27 mouse cellular contexts compared by ENCODE assay signal in genomic region chr4:136210931-136211330, GRCm38 (mm10). TPM values are rescaled to one million over a fixed set of nuclear protein-coding genes. Genes with fewer than 3 reads are reported as not detected.
DNase-seq lines count a peak whose midpoint lies in the region; TF ChIP-seq lines count a peak whose summit lies in the region.
"Had no signal": no experiment of that assay in that cellular context is flagged by ENCODE, and none has a peak within 500 bp of the region (broad histone marks: within the 10 kb centered on the region; RNA-seq: fewer than 3 reads in every experiment).

No protein-coding gene starts in this region.

- no peaks in the 10 kb centered on the region for H3K36me3 ChIP-seq in C2C12 (ENCODE audit: control insufficient read depth, insufficient read depth)
- H3K36me3 ChIP-seq: embryonic facial prominence, embryonic 15.5 days; G1E; heart, embryonic 10.5 days; heart, embryonic 13.5 days; hindbrain, embryonic 12.5 days; hindbrain, embryonic 15.5 days had no signal

- H3K27ac ChIP-seq in left cerebral cortex, adult 2 months = no peak overlapping the region
- H3K27ac ChIP-seq: embryonic facial prominence, embryonic 12.5 days; embryonic facial prominence, embryonic 15.5 days; heart, adult 2 months; heart, embryonic 10.5 days; heart, embryonic 13.5 days; hindbrain, embryonic 12.5 days; hindbrain, embryonic 15.5 days had no signal

- peaks cover 10% of the 10 kb centered on the region for H3K79me2 ChIP-seq in C2C12 (ENCODE audit: control insufficient read depth, insufficient read depth)

- H3ac ChIP-seq in C2C12 (ENCODE audit: control insufficient read depth, insufficient read length, low read depth) = no peak overlapping the region

- no peaks in the 10 kb centered on the region for H3K27me3 ChIP-seq in C2C12 (ENCODE audit: control insufficient read depth, insufficient read depth, insufficient read length)
- H3K27me3 ChIP-seq: embryonic facial prominence, embryonic 12.5 days; embryonic facial prominence, embryonic 15.5 days; hindbrain, embryonic 15.5 days had no signal

- H3K4me3 ChIP-seq in C2C12 (ENCODE audit: insufficient read depth, poor library complexity, severe bottlenecking) = no peak overlapping the region
- H3K4me3 ChIP-seq in left cerebral cortex, adult 2 months = no peak overlapping the region
- H3K4me3 ChIP-seq: embryonic facial prominence, embryonic 12.5 days; embryonic facial prominence, embryonic 15.5 days; heart, adult 2 months; heart, embryonic 10.5 days; heart, embryonic 13.5 days; hindbrain, embryonic 12.5 days; hindbrain, embryonic 15.5 days had no signal

- H3K79me3 ChIP-seq in C2C12 (ENCODE audit: low read depth) = no peaks in the 10 kb centered on the region

- TF ChIP-seq CTCF in C2C12 (IDR thresholded peaks at IDR 0.05; ENCODE audit: control insufficient read depth, insufficient read depth, insufficient read length) = no peak
- TF ChIP-seq CTCF in left cerebral cortex, adult 2 months (IDR thresholded peaks at IDR 0.05) = no peak

- peak; percentile 33 for DNase-seq in adrenal gland, postnatal 14 days
- no peak for DNase-seq in adrenal gland, adult 18-20 months (ENCODE audit: low spot score in 2 of 2)
- DNase-seq in 3134 (ENCODE audit: extremely low read depth, insufficient read length, low spot score) = peak; percentile 81
- no peak for DNase-seq in heart, postnatal 25 days (ENCODE audit: low spot score)
- no peak for DNase-seq in left cerebral cortex, adult 2 months (ENCODE audit: extremely low spot score in 1 of 2, low spot score in 2 of 2)
- DNase-seq: cerebellum, adult 11 months; cerebellum, adult 2 months; cerebellum, adult 9-11 months; cerebellum, postnatal 25 days; forebrain, postnatal 0 days; gastrocnemius, postnatal 10 days; gastrocnemius, postnatal 36 days; heart, adult 2 months; heart, postnatal 14 days; kidney, adult 2 months had no signal

- intact Hi-C loops in heart, postnatal 25 days (cut with DNase I) = no loop called here
- intact Hi-C loops in left cerebral cortex, adult 2 months (cut with DNase I) = no loop called here

TF ChIP-seq in C2C12, 6 proteins besides CTCF, POLR2A, EP300 and RAD21:
- peak; percentile 31 for TF ChIP-seq FOSL1 (IDR thresholded peaks at IDR 0.05; ENCODE audit: insufficient read depth, low read length, poor library complexity, severe bottlenecking)
- TF ChIP-seq MAX (IDR thresholded peaks at IDR 0.05) = no peak

RNA-seq across cellular contexts. Expression of gene Asap3, which starts 4.8 kb away (rescaled TPM):
- 3.4 and 3.8 TPM in 2 replicates for total RNA-seq in adrenal gland, postnatal 14 days (2021)
- 1 to 10 TPM; 1.6 to 2.8 TPM for total RNA-seq in adrenal gland, adult 18-20 months (2021)
- polyA plus RNA-seq in C2C12 (2012; fragmentation: generic; extraction: Trizol) = 3.8 TPM
- 10 to 100 TPM in 1 of 2 experiments, 1 to 10 TPM in 1; 8.7 to 11.8 TPM for total RNA-seq in heart, postnatal 25 days (2021)
- total RNA-seq in left cerebral cortex, adult 2 months (2021) = 1 to 10 TPM; 2.2 to 2.4 TPM
- total RNA-seq: common myeloid progenitor, adult 5-6 weeks; granulocyte monocyte progenitor cell, adult 5-6 weeks had no signal

RNA-seq across cellular contexts. Expression of gene Tcea3, which starts 36.6 kb away (rescaled TPM):
- 3.3 and 6.3 TPM in 2 replicates for total RNA-seq in adrenal gland, postnatal 14 days (2021)
- total RNA-seq in adrenal gland, adult 18-20 months (2021) = 1 to 10 TPM; 1.5 to 4.7 TPM
- polyA plus RNA-seq in C2C12 (2012; fragmentation: generic; extraction: Trizol) = 2.8 TPM
- 100 to 1,000 TPM; 101 to 111 TPM for total RNA-seq in heart, postnatal 25 days (2021)
- total RNA-seq in left cerebral cortex, adult 2 months (2021) = under 1 TPM; 0.68 to 0.93 TPM
- total RNA-seq: CH12.LX; common myeloid progenitor, adult 5-6 weeks; granulocyte monocyte progenitor cell, adult 5-6 weeks; hematopoietic stem cell, adult 5-6 weeks had no signal
- polyA plus RNA-seq: G1E had no signal

RNA-seq across cellular contexts. Expression of gene E2f2, which starts 38.7 kb away (rescaled TPM):
- 12.0 and 13.6 TPM in 2 replicates for total RNA-seq in adrenal gland, postnatal 14 days (2021)
- 1 to 10 TPM; 1.9 to 3.2 TPM for total RNA-seq in adrenal gland, adult 18-20 months (2021)
- polyA plus RNA-seq in C2C12 (2012; fragmentation: generic; extraction: Trizol) = 11.5 TPM
- total RNA-seq in heart, postnatal 25 days (2021) = 1 to 10 TPM; 1.9 to 4.3 TPM
- total RNA-seq in left cerebral cortex, adult 2 months (2021) = 1 to 10 TPM in 1 of 2 experiments, under 1 TPM in 1; 0.36 to 1.3 TPM

Comparison
In these comparisons a context has a peak if more than half of its experiments do, and no peak if none do; other contexts are left out.
1. DNase-seq: peak in adrenal gland, postnatal 14 days (single experiment) and 3134 (single experiment); none in adrenal gland, adult 18-20 months (0 of 2), heart, postnatal 25 days (single experiment) and left cerebral cortex, adult 2 months (0 of 2).
2. RNA of gene Tcea3, which starts 36.6 kb away (total RNA-seq): 101 to 111 TPM in heart, postnatal 25 days; 3.3 to 6.3 TPM in adrenal gland, postnatal 14 days, 1.5 to 4.7 TPM in adrenal gland, adult 18-20 months and 0.68 to 0.93 TPM in left cerebral cortex, adult 2 months; every median in the first group is over 10 times any median in the second.